22 mouse cellular contexts compared by ENCODE assay signal in genomic region chr1:88909864-88910573, GRCm38 (mm10).
DNase-seq lines count a peak whose midpoint lies in the region; ATAC-seq lines count a peak whose summit lies in the region.
"Had no signal": no experiment of that assay in that cellular context is flagged by ENCODE, and none has a peak within 500 bp of the region (broad histone marks: within the 10 kb centered on the region; RNA-seq: fewer than 3 reads in every experiment).

No protein-coding gene starts in this region.

- no peak for ATAC-seq in hindbrain, embryonic 13.5 days (ENCODE audit: low FRiP score)
- no peak for ATAC-seq in hindbrain, embryonic 12.5 days (ENCODE audit: low FRiP score)
- ATAC-seq in forebrain, embryonic 16.5 days = peak; percentile 73
- peak; percentile 66 for ATAC-seq in midbrain, embryonic 16.5 days
- ATAC-seq: intestine, embryonic 15.5 days; liver, postnatal 0 days had no signal

- no peaks in the 10 kb centered on the region for H3K36me3 ChIP-seq in hindbrain, embryonic 13.5 days
- H3K36me3 ChIP-seq in hindbrain, embryonic 12.5 days = no peaks in the 10 kb centered on the region
- H3K36me3 ChIP-seq in forebrain, embryonic 16.5 days (ENCODE audit: control insufficient read depth, insufficient read depth) = no peaks in the 10 kb centered on the region
- no peaks in the 10 kb centered on the region for H3K36me3 ChIP-seq in midbrain, embryonic 16.5 days (ENCODE audit: control insufficient read depth, insufficient read depth, low read length)
- H3K36me3 ChIP-seq: embryonic facial prominence, embryonic 13.5 days; heart, embryonic 10.5 days; intestine, embryonic 15.5 days; limb, embryonic 12.5 days had no signal

- no peak overlapping the region for H3K4me3 ChIP-seq in hindbrain, embryonic 13.5 days
- H3K4me3 ChIP-seq in hindbrain, embryonic 12.5 days = no peak overlapping the region
- H3K4me3 ChIP-seq in forebrain, embryonic 16.5 days (replicated peaks; ENCODE audit: low read length) = no peak overlapping the region
- H3K4me3 ChIP-seq in midbrain, embryonic 16.5 days (ENCODE audit: low read depth, low read length) = no peak overlapping the region
- H3K4me3 ChIP-seq: embryonic facial prominence, embryonic 13.5 days; heart, embryonic 10.5 days; intestine, embryonic 15.5 days; limb, embryonic 12.5 days had no signal

- WGBS in hindbrain, embryonic 13.5 days = 24% methylated on average over 6 of the region's 6 CpGs
- WGBS in hindbrain, embryonic 12.5 days = 41% methylated on average over 6 of the region's 6 CpGs
- whole genome bisulfite sequencing in forebrain, embryonic 16.5 days = 17% methylated on average over 6 of the region's 6 CpGs
- WGBS in midbrain, embryonic 16.5 days = 20% methylated on average over 6 of the region's 6 CpGs

- H3K27ac ChIP-seq in hindbrain, embryonic 13.5 days = 0 out of 2 replicates have a peak overlapping the region, but pooled peaks have one; percentile 1
- no peak overlapping the region for H3K27ac ChIP-seq in hindbrain, embryonic 12.5 days
- H3K27ac ChIP-seq in forebrain, embryonic 16.5 days (ENCODE audit: low read length) = peak overlapping the region; percentile 58; the same call in 1 of the 2 replicates
- peak overlapping the region; percentile 78 for H3K27ac ChIP-seq in midbrain, embryonic 16.5 days (ENCODE audit: low read length)
- H3K27ac ChIP-seq: embryonic facial prominence, embryonic 13.5 days; heart, embryonic 10.5 days; intestine, embryonic 15.5 days; limb, embryonic 12.5 days; stomach, postnatal 0 days had no signal

- DNase-seq in right cerebral cortex, adult 18-20 months = peak; percentile 5
- no peak for DNase-seq in right cerebral cortex, postnatal 4 days
- no peak for DNase-seq in B cell, adult 2 months
- DNase-seq: adrenal gland, adult 2 months; cerebellum, adult 2 months; cerebellum, postnatal 25 days; gastrocnemius, postnatal 10 days; heart, postnatal 4 days; kidney, postnatal 36 days; liver, postnatal 0 days; lung, postnatal 10 days; thymus, adult 2 months had no signal

- peaks cover 14% of the 10 kb centered on the region for H3K9me3 ChIP-seq in hindbrain, embryonic 13.5 days
- no peaks in the 10 kb centered on the region; the same call in 1 of the 2 replicates for H3K9me3 ChIP-seq in hindbrain, embryonic 12.5 days (replicated peaks)
- peaks cover 7% of the 10 kb centered on the region; the same call in 1 of the 2 replicates for H3K9me3 ChIP-seq in forebrain, embryonic 16.5 days (ENCODE audit: control insufficient read depth, low read length)
- no peaks in the 10 kb centered on the region; the same call in 1 of the 2 replicates for H3K9me3 ChIP-seq in midbrain, embryonic 16.5 days (replicated peaks; ENCODE audit: control insufficient read depth, low read length, poor library complexity, severe bottlenecking)
- H3K9me3 ChIP-seq: heart, embryonic 10.5 days; intestine, embryonic 15.5 days had no signal

- no peak overlapping the region for H3K9ac ChIP-seq in hindbrain, embryonic 13.5 days
- no peak overlapping the region for H3K9ac ChIP-seq in hindbrain, embryonic 12.5 days
- H3K9ac ChIP-seq in forebrain, embryonic 16.5 days (replicated peaks; ENCODE audit: low read depth, low read length) = no peak overlapping the region
- H3K9ac ChIP-seq in midbrain, embryonic 16.5 days (ENCODE audit: low read depth, low read length) = no peak overlapping the region
- H3K9ac ChIP-seq: embryonic facial prominence, embryonic 13.5 days; intestine, embryonic 15.5 days; limb, embryonic 12.5 days; liver, postnatal 0 days had no signal

- no peak overlapping the region for H3K4me2 ChIP-seq in hindbrain, embryonic 13.5 days
- no peak overlapping the region for H3K4me2 ChIP-seq in hindbrain, embryonic 12.5 days (replicated peaks)
- no peak overlapping the region for H3K4me2 ChIP-seq in forebrain, embryonic 16.5 days (ENCODE audit: low read length)
- H3K4me2 ChIP-seq in midbrain, embryonic 16.5 days (ENCODE audit: low read length) = no peak overlapping the region
- H3K4me2 ChIP-seq: embryonic facial prominence, embryonic 13.5 days; intestine, embryonic 15.5 days; limb, embryonic 12.5 days; liver, embryonic 11.5 days had no signal

- no peaks in the 10 kb centered on the region for H3K27me3 ChIP-seq in hindbrain, embryonic 13.5 days
- no peaks in the 10 kb centered on the region for H3K27me3 ChIP-seq in hindbrain, embryonic 12.5 days
- no peaks in the 10 kb centered on the region for H3K27me3 ChIP-seq in forebrain, embryonic 16.5 days (replicated peaks; ENCODE audit: control insufficient read depth, insufficient read depth, low read length)
- no peaks in the 10 kb centered on the region for H3K27me3 ChIP-seq in midbrain, embryonic 16.5 days (ENCODE audit: control insufficient read depth, insufficient read depth, low read depth, low read length)
- H3K27me3 ChIP-seq: embryonic facial prominence, embryonic 13.5 days; intestine, embryonic 15.5 days; limb, embryonic 12.5 days had no signal

- H3K4me1 ChIP-seq in hindbrain, embryonic 13.5 days (replicated peaks) = peaks cover 14% of the 10 kb centered on the region
- H3K4me1 ChIP-seq in hindbrain, embryonic 12.5 days = peaks cover 9% of the 10 kb centered on the region; the same call in 1 of the 2 replicates
- peaks cover 15% of the 10 kb centered on the region for H3K4me1 ChIP-seq in forebrain, embryonic 16.5 days (replicated peaks; ENCODE audit: control insufficient read depth, insufficient read depth, low read length)
- H3K4me1 ChIP-seq in midbrain, embryonic 16.5 days (ENCODE audit: control insufficient read depth, insufficient read depth, low read length) = peaks cover 19% of the 10 kb centered on the region

Comparison
In these comparisons a context has a peak if more than half of its experiments do, and no peak if none do; other contexts are left out.
1. ATAC-seq: peak in forebrain, embryonic 16.5 days (single experiment) and midbrain, embryonic 16.5 days (single experiment); none in hindbrain, embryonic 13.5 days (single experiment) and hindbrain, embryonic 12.5 days (single experiment).